In the genomic region with DNA sequence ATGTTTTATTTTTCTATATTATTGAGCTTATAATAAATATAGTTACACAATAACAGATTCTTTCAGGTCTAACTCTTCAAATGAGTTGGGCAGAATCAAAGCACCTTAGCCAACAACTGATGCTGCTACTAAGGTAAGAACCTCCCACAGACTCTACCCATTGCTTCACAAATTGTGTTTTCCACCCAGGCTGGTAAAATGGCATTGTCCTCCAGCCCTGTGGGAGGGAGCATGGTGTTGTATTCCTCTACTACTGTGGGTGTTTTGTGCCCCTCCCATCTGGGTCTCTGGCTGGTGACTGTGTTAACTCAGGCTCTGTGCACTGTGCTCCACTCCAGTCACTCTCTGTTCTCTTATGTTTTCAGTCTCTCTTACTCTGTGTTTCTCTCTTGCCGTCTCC, we compare ENCODE assay signal across 10 mouse cellular contexts. TPM values are rescaled to one million over a fixed set of nuclear protein-coding genes. Genes with fewer than 3 reads are reported as not detected.
DNase-seq lines count a peak whose midpoint lies in the region; ATAC-seq lines count a peak whose summit lies in the region.
"Had no signal": no experiment of that assay in that cellular context is flagged by ENCODE, and none has a peak within 500 bp of the region (broad histone marks: within the 10 kb centered on the region; RNA-seq: fewer than 3 reads in every experiment).

No protein-coding gene starts in this region.

- intact Hi-C loops in left cerebral cortex, postnatal 14 days (cut with DNase I): no loop called here

- H3K4me2 ChIP-seq in lung, embryonic 15.5 days: peak overlapping the region; percentile 57; the same call in 1 of the 2 replicates
- H3K4me2 ChIP-seq in limb, embryonic 11.5 days (ENCODE audit: low read depth, severe bottlenecking): peak overlapping the region; percentile 47; the same call in 1 of the 2 replicates

- no peaks in the 10 kb centered on the region for H3K27me3 ChIP-seq in lung, embryonic 15.5 days
- no peaks in the 10 kb centered on the region for H3K27me3 ChIP-seq in limb, embryonic 11.5 days (ENCODE audit: control insufficient read depth, insufficient read depth, low read length)

- H3K9me3 ChIP-seq in lung, embryonic 15.5 days: no peaks in the 10 kb centered on the region
- H3K9me3 ChIP-seq in limb, embryonic 11.5 days (ENCODE audit: control insufficient read depth, low read length): no peaks in the 10 kb centered on the region

- WGBS in lung, embryonic 15.5 days: 67% methylated on average over 1 of the region's 1 CpGs
- WGBS in limb, embryonic 11.5 days: 65% methylated on average over 1 of the region's 1 CpGs

- ATAC-seq in CD4-positive, CD25-positive, alpha-beta regulatory T cell, adult 4 months: no peak
- ATAC-seq in lung, embryonic 15.5 days (ENCODE audit: borderline replicate concordance, extremely low read depth, low FRiP score, low TSS enrichment): no peak
- no peak for ATAC-seq in limb, embryonic 11.5 days (ENCODE audit: insufficient number of reproducible peaks, low FRiP score, low TSS enrichment, low read depth)

- H3K36me3 ChIP-seq in lung, embryonic 15.5 days: peaks cover 6% of the 10 kb centered on the region; the same call in 1 of the 2 replicates
- H3K36me3 ChIP-seq in limb, embryonic 11.5 days (ENCODE audit: control insufficient read depth, insufficient read depth, low read length): no peaks in the 10 kb centered on the region

- H3K9ac ChIP-seq in lung, embryonic 15.5 days: no peak overlapping the region; the same call in 1 of the 2 replicates
- no peak overlapping the region for H3K9ac ChIP-seq in limb, embryonic 11.5 days (ENCODE audit: low read length)

- H3K4me1 ChIP-seq in lung, embryonic 15.5 days: peaks cover 38% of the 10 kb centered on the region
- peaks cover 9% of the 10 kb centered on the region for H3K4me1 ChIP-seq in limb, embryonic 11.5 days (ENCODE audit: control insufficient read depth, insufficient read depth, low read length)

- no peak overlapping the region for H3K27ac ChIP-seq in lung, embryonic 15.5 days
- H3K27ac ChIP-seq in limb, embryonic 11.5 days (replicated peaks; ENCODE audit: low read depth, low read length): no peak overlapping the region
- H3K27ac ChIP-seq: stomach, postnatal 0 days had no signal

- peak; percentile 31 for DNase-seq in CD4-positive, CD25-positive, alpha-beta regulatory T cell, adult 2 months (ENCODE audit: low read depth, low spot score)
- no peak for DNase-seq in lung, postnatal 14 days
- no peak for DNase-seq in limb, embryonic 11.5 days (ENCODE audit: low spot score)
- DNase-seq in naive thymus-derived CD4-positive, alpha-beta T cell, adult 2 months (ENCODE audit: low read depth): peak; percentile 19
- DNase-seq in frontal cortex, postnatal 10 days (ENCODE audit: low spot score in 2 of 2): no peak
- DNase-seq in left cerebral cortex, postnatal 14 days (ENCODE audit: low spot score in 2 of 2): no peak
- DNase-seq: adrenal gland, adult 8-10 months had no signal

- no peak overlapping the region for H3K4me3 ChIP-seq in lung, embryonic 15.5 days
- H3K4me3 ChIP-seq in limb, embryonic 11.5 days (ENCODE audit: low read depth, low read length): no peak overlapping the region

RNA-seq across cellular contexts. Expression of gene Mzt1, which starts 2.4 kb away (rescaled TPM):
- 10 to 100 TPM; 39.9 to 45.2 TPM for polyA plus RNA-seq in CD4-positive, CD25-positive, alpha-beta regulatory T cell, adult 4 months (2017; shearing (Covaris generic))
- polyA plus RNA-seq in lung, embryonic 15.5 days (2015; fragmentation: Nextera tagmentation; extraction: Ambion mirVana): 72.2 and 76.4 TPM in 2 replicates
- polyA plus RNA-seq in limb, embryonic 11.5 days (2014; fragmentation: Nextera tagmentation; extraction: Ambion mirVana): 104 and 109 TPM in 2 replicates
- 10 to 100 TPM; 46.3 to 48.3 TPM for total RNA-seq in left cerebral cortex, postnatal 14 days (2021)

RNA-seq across cellular contexts. Expression of gene Bora, which starts 2.5 kb away (rescaled TPM):
- 10 to 100 TPM; 26.4 TPM for polyA plus RNA-seq in CD4-positive, CD25-positive, alpha-beta regulatory T cell, adult 4 months (2017; shearing (Covaris generic))
- polyA plus RNA-seq in lung, embryonic 15.5 days (2015; fragmentation: Nextera tagmentation; extraction: Ambion mirVana): 70.3 and 75.6 TPM in 2 replicates
- 94.8 and 103 TPM in 2 replicates for polyA plus RNA-seq in limb, embryonic 11.5 days (2014; fragmentation: Nextera tagmentation; extraction: Ambion mirVana)
- 1 to 10 TPM; 2.1 to 2.7 TPM for total RNA-seq in left cerebral cortex, postnatal 14 days (2021)

RNA-seq across cellular contexts. Expression of gene Rpl36a-ps1, which starts 49.4 kb away (rescaled TPM):
- polyA plus RNA-seq in CD4-positive, CD25-positive, alpha-beta regulatory T cell, adult 4 months (2017; shearing (Covaris generic)): 10 to 100 TPM; 24.4 to 31.0 TPM
- polyA plus RNA-seq in lung, embryonic 15.5 days (2015; fragmentation: Nextera tagmentation; extraction: Ambion mirVana): 1.4 and 1.7 TPM in 2 replicates
- polyA plus RNA-seq in limb, embryonic 11.5 days (2014; fragmentation: Nextera tagmentation; extraction: Ambion mirVana): 1.6 and 1.8 TPM in 2 replicates
- 1 to 10 TPM; 1.1 to 1.3 TPM for total RNA-seq in left cerebral cortex, postnatal 14 days (2021)

RNA-seq across cellular contexts. Expression of gene Pibf1, which starts 55.7 kb away (rescaled TPM):
- polyA plus RNA-seq in CD4-positive, CD25-positive, alpha-beta regulatory T cell, adult 4 months (2017; shearing (Covaris generic)): 10 to 100 TPM; 28.1 to 30.4 TPM
- polyA plus RNA-seq in lung, embryonic 15.5 days (2015; fragmentation: Nextera tagmentation; extraction: Ambion mirVana): 14.0 and 19.5 TPM in 2 replicates
- polyA plus RNA-seq in limb, embryonic 11.5 days (2014; fragmentation: Nextera tagmentation; extraction: Ambion mirVana): 24.8 and 29.9 TPM in 2 replicates
- total RNA-seq in left cerebral cortex, postnatal 14 days (2021): 10 to 100 TPM; 13.0 to 13.9 TPM

RNA-seq across cellular contexts. Expression of gene Dis3, which starts 56.1 kb away (rescaled TPM):
- polyA plus RNA-seq in CD4-positive, CD25-positive, alpha-beta regulatory T cell, adult 4 months (2017; shearing (Covaris generic)): 1 to 10 TPM; 5.7 to 9.4 TPM
- polyA plus RNA-seq in lung, embryonic 15.5 days (2015; fragmentation: Nextera tagmentation; extraction: Ambion mirVana): 29.4 and 32.5 TPM in 2 replicates
- 50.4 and 56.5 TPM in 2 replicates for polyA plus RNA-seq in limb, embryonic 11.5 days (2014; fragmentation: Nextera tagmentation; extraction: Ambion mirVana)
- total RNA-seq in left cerebral cortex, postnatal 14 days (2021): 10 to 100 TPM; 13.4 to 17.9 TPM

Comparison
In these comparisons a context has a peak if more than half of its experiments do, and no peak if none do; other contexts are left out.
1. DNase-seq: peak in CD4-positive, CD25-positive, alpha-beta regulatory T cell, adult 2 months (single experiment) and naive thymus-derived CD4-positive, alpha-beta T cell, adult 2 months (single experiment); none in lung, postnatal 14 days (single experiment), limb, embryonic 11.5 days (single experiment), frontal cortex, postnatal 10 days (0 of 2) and left cerebral cortex, postnatal 14 days (0 of 2).